Mouse (Mus musculus) G1E (cell line): Measurements from ENCODE around the gene Cdh24.

Source experiments
- CTCF ChIP-seq: IDR thresholded peaks from 2 replicates; pipeline ENCODE4 v1.5.1; 2012; ENCODE audit warnings: low read depth, low read length, inconsistent platforms, mixed read lengths
- GATA1 ChIP-seq: IDR thresholded peaks from 2 replicates; pipeline ENCODE4 v1.6.1; 2012; ENCODE audit warnings: borderline replicate concordance, low read length, inconsistent platforms, mixed read lengths
- GATA2 ChIP-seq: IDR thresholded peaks from 2 replicates; pipeline ENCODE4 v1.6.1; 2012; ENCODE audit warnings: low read depth, low read length, inconsistent platforms, borderline replicate concordance
- POLR2AphosphoS5 ChIP-seq: IDR thresholded peaks from 2 replicates; pipeline ENCODE4 v1.6.1; 2012; ENCODE audit warnings: low read depth, low read length, inconsistent platforms; ENCODE audit not compliant: insufficient replicate concordance
- TAL1 ChIP-seq: conservative IDR thresholded peaks from 2 replicates; pipeline ENCODE4 v1.6.1; 2012; ENCODE audit warnings: low read depth, low read length, inconsistent platforms, mixed read lengths

- TF ChIP-seq CTCF (no peak), GATA1 (no peak), POLR2AphosphoS5 (no peak), TAL1 (no peak), GATA2 (no peak)
Observed at GRCm38 (mm10) chr14:54642224-54642944, 1.2 kb upstream of the Cdh24 start.
